Mouse (Mus musculus) cortical plate, adult 2 months (tissue): ENCODE data around the gene Mrgpre. TPM values are rescaled to one million over a fixed set of nuclear protein-coding genes. Genes with fewer than 3 reads are reported as not detected.

ENCODE experiments used
- H3K27ac ChIP-seq: fragments of 200-500 bp; 2 replicates; pipeline ENCODE4 v1.5.1; 2012; ENCODE audit warnings: low read length, control low read depth, inconsistent platforms; ENCODE audit not compliant: insufficient read depth
- H3K4me1 ChIP-seq: fragments of 200-500 bp; 2 replicates; pipeline ENCODE4 v1.6.1; 2011; ENCODE audit warnings: low read length; ENCODE audit not compliant: control insufficient read depth, insufficient read depth
- H3K4me3 ChIP-seq: fragments of 200-500 bp; 2 replicates; pipeline ENCODE4 v1.5.1; 2011; ENCODE audit warnings: mild to moderate bottlenecking, low read length, control low read depth; ENCODE audit not compliant: insufficient read depth
- CTCF ChIP-seq: fragments of 200-500 bp; IDR thresholded peaks from 2 replicates; pipeline ENCODE4 v1.5.1; 2011; ENCODE audit warnings: mild to moderate bottlenecking, control low read depth, low read length; ENCODE audit not compliant: insufficient read depth; ENCODE audit errors: extremely low read depth
- POLR2A ChIP-seq: fragments of 200-500 bp; IDR thresholded peaks from 2 replicates; pipeline ENCODE4 v1.6.1; 2011; ENCODE audit warnings: mild to moderate bottlenecking, low read length, control low read depth; ENCODE audit not compliant: insufficient read depth; ENCODE audit errors: extremely low read depth
- polyA plus RNA-seq: library from polyadenylated mRNA; depleted of rRNA; stranded (reverse); fragments of >200 nt; gene quantifications from 2 replicates; pipeline ENCODE4 v1.2.3, GENCODE M21; 2012

The Mrgpre gene
- polyA plus RNA-seq, 1 experiment, result 5.7 TPM

DNA sequence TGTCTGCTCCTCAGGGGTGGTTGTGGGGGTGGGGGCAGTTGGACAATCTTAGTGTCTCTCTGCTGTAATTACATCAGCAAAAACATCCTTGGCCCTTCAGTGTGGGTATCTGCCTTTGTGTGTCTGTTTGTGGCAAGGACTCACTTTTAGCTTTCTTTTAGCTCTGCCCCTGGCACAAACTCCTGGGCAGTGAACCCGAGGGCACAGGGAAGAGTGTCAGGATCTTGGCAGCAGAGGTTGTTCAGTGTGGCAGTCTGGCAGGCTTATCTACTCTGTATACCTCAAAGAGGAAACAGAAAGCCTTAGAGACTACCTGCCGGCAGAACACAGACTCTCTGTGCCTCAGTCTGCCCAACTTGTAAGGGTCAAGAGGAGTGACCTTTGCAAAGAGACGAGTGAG lies 26.6 kb downstream of the Mrgpre start:
- TF ChIP-seq CTCF, result no peak
- TF ChIP-seq POLR2A, result no peak
- no peaks in the 10 kb centered on the region for H3K4me1 ChIP-seq

DNA sequence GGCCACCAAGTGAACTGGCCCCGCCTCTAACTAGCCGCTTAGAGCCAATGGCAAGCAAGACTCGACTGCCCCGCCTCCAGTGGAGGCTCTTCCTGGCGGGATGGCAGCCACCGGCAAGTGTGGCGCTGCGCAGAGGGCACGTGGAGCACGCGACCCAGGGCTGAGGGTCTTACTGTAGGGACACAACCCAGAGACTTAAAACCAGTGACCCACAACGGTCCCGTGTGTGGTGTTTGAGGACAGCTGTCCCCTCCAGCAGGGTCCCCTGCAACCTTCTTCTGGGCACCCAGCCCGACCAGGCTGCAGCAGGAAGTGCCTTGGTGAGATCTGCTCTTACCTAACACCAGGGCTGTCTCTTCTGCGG lies 27.3 kb downstream of the Mrgpre start:
- Histone ChIP-seq H3K27ac (no peak overlapping the region), H3K4me3 (peak overlapping the region; percentile 25; the same call in 1 of the 2 replicates), H3K4me1 (no peaks in the 10 kb centered on the region)
- TF ChIP-seq POLR2A (no peak), CTCF (no peak)

More for the DNA sequence above, 26.6 kb downstream of the Mrgpre start:
- H3K27ac ChIP-seq, result no peak overlapping the region
- no peak overlapping the region for H3K4me3 ChIP-seq

DNA sequence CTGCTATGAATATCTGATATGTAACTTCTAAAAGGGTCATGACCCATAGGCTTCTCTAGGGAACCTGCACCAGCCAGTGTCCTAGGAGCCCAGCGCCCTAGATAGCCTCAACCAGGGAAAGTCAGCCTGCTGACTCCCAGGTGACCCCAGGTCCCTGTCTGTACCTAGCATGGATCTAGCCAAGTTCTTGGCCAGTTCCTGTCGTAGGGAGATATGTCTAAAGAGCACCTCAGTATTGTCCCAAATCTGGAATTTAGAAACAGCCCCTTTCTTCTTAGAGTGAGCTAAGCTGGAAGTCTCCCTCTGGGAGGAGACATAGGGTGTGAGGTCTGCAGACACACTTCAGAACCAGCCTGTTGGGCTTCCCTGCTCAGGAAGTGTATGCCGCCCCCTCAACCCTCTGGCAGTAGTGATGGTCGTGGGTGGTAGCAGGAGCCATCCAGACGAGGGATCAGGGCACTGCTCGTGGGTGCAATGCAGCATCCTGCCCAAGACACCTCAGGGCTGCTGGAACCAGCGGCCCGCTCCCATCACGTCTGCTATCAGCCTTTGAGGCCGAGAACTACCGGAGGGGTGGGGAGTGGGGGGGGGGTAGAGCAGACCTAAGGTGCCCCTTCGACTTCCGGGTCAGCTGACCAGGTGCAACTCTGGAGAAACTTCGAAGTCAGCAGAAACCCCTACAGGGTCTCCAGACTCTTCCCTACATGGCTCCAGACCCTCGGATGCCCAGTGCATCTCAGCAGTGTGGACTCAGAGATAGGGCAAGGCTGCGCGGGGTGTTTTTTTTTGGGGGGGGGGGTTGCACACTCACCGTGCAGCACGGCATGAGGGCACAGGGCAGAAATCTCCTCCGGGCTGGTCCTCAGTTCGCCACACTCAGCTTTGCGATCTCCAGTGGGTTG lies 27.9 kb downstream of the Mrgpre start, which contains the start of gene Osbpl5:
TSS of gene Osbpl5 (minus strand) at position 861 of the 902 bp plus-strand sequence.
- TF ChIP-seq POLR2A (no peak), CTCF (no peak)
- Histone ChIP-seq H3K4me3 (peak within 1 kb of the TSS; percentile 25; the same call in 1 of the 2 replicates), H3K27ac (no peak within 1 kb of the TSS), H3K4me1 (no peaks in the 10 kb centered on the region)

- no peak overlapping the region for H3K4me3 ChIP-seq
- no peak for TF ChIP-seq CTCF
- TF ChIP-seq POLR2A, result no peak
- no peak overlapping the region for H3K27ac ChIP-seq
- no peaks in the 10 kb centered on the region for H3K4me1 ChIP-seq
Measured at GRCm38 (mm10) chr7:143755357-143756124, 28.8 kb downstream of the Mrgpre start.

- Histone ChIP-seq H3K27ac (no peak overlapping the region), H3K4me1 (no peaks in the 10 kb centered on the region), H3K4me3 (no peak overlapping the region)
- TF ChIP-seq CTCF (peak; percentile 86), POLR2A (no peak)
Measured at GRCm38 (mm10) chr7:143753990-143754715, 30.1 kb downstream of the Mrgpre start.

GRCm38 (mm10) chr7:143752606-143753005 lies 31.7 kb downstream of the Mrgpre start:
- H3K4me1 ChIP-seq, result no peaks in the 10 kb centered on the region
- TF ChIP-seq POLR2A, result no peak
- H3K4me3 ChIP-seq, result no peak overlapping the region
- no peak overlapping the region for H3K27ac ChIP-seq

- TF ChIP-seq CTCF, result no peak
- TF ChIP-seq POLR2A, result no peak
- no peak overlapping the region for H3K27ac ChIP-seq
- H3K4me3 ChIP-seq, result no peak overlapping the region
- no peaks in the 10 kb centered on the region for H3K4me1 ChIP-seq
Measured at GRCm38 (mm10) chr7:143752056-143752455, 32.2 kb downstream of the Mrgpre start.

DNA sequence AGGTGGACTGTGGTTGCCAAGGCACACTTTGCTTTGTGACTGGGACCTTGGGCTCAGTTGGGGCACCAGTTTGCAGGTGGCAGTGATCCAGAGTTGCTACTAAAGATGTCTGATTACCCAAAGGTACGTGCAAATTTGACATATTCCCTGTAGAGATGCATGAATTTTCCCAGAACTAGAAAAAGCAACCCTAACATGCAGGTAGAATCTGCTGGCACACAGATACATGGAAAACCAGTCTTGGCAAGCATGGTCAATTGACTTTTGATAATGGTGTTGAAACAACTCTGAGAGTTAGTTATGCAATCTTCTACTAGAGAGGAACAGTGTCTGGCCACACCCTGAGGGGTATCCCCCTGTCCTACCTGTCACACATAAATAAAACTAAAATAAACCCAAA lies 32.9 kb downstream of the Mrgpre start:
- no peak overlapping the region for H3K27ac ChIP-seq
- no peaks in the 10 kb centered on the region for H3K4me1 ChIP-seq
- H3K4me3 ChIP-seq, result no peak overlapping the region
- no peak for TF ChIP-seq CTCF
- no peak for TF ChIP-seq POLR2A

DNA sequence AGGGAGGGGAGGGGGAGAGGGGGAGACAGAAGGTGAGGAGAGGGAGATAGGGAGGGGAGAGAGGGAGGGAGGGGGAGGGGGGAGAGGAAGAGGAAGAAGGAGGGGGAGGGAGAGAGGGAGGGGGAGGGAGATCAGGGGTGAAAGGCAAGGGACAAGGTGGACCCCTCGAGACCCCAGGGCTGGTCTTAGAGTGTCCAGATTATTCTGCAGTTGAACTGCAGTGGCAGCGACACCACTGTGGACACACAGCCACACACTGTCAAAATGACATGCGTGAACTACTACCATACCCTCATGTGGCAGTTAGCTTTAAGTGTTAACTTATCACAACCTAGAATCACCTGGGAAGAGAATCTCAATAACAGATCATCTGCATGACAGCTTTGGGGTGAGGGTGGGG lies 35.3 kb downstream of the Mrgpre start:
- Histone ChIP-seq H3K27ac (no peak overlapping the region), H3K4me3 (no peak overlapping the region), H3K4me1 (no peaks in the 10 kb centered on the region)
- TF ChIP-seq POLR2A (no peak), CTCF (no peak)
